Mouse (Mus musculus) gastrocnemius, adult 2 months (tissue): ENCODE data around the gene Gimap4. TPM values are rescaled to one million over a fixed set of nuclear protein-coding genes. Genes with fewer than 3 reads are reported as not detected.

Experiments used
- DNase-seq: peaks from one replicate; pipeline ENCODE4 v3.0.0; 2022
- H3K27ac ChIP-seq: fragments of 200-600 bp; 2 replicates; pipeline ENCODE4 v1.8.1; 2022; ENCODE audit warnings: mild to moderate bottlenecking
- H3K4me3 ChIP-seq: fragments of 200-600 bp; 2 replicates; pipeline ENCODE4 v1.8.1; 2022; ENCODE audit warnings: mild to moderate bottlenecking, moderate library complexity
- CTCF ChIP-seq: fragments of 200-600 bp; IDR thresholded peaks from 2 replicates; pipeline ENCODE4 v1.8.1; 2022; ENCODE audit warnings: antibody characterized with exemption, mild to moderate bottlenecking, moderate library complexity
- intact Hi-C: fragments of 180-260 bp; cut with DNase I; formaldehyde crosslinking; loops from one replicate; pipeline ENCODE4 v1.15.1; 2025
- total RNA-seq, 2 experiments: library from RNA; stranded (reverse); gene quantifications; 2 replicates each; pipeline ENCODE4 v1.2.3; 2021

Gimap4 gene
- total RNA-seq, 2 experiments from 2014 or later, result 3.6 to 5.5 TPM

- no peak for DNase-seq
- no peak for TF ChIP-seq CTCF
- intact Hi-C loops, result no loop called here
- H3K27ac ChIP-seq, result no peak overlapping the region
- H3K4me3 ChIP-seq, result no peak overlapping the region
Measured at GRCm38 (mm10) chr6:48732864-48733304, 48.5 kb downstream of the Gimap4 start.

GRCm38 (mm10) chr6:48733660-48734059, 49.3 kb downstream of the Gimap4 start:
- Histone ChIP-seq H3K27ac (no peak overlapping the region), H3K4me3 (no peak overlapping the region)
- no peak for DNase-seq
- intact Hi-C loops, result no loop called here
- no peak for TF ChIP-seq CTCF

- DNase-seq, result no peak
- intact Hi-C loops, result no loop called here
- TF ChIP-seq CTCF, result no peak
- Histone ChIP-seq H3K27ac (no peak overlapping the region), H3K4me3 (no peak overlapping the region)
Measured at GRCm38 (mm10) chr6:48737053-48737452, 52.7 kb downstream of the Gimap4 start.

DNA sequence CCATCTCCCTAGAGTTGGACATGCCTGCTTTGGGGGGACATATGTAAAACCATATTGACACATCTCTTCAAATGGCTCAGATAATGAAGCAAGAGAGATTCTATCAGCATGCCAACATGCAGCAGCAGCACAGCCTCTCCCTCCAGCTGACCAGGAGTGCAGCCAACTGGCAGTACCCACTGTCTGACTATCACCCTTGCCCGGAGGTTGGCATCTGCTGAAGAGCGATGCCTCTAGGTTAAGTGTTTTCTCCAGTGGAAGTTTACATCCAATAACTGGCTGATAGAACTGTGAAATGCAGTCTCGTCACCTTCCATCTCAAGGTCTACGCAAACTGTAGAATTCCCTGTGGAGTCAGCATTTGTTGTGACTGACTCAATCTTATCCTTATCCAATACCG, 53.3 kb downstream of the Gimap4 start:
- no peak overlapping the region for H3K27ac ChIP-seq
- TF ChIP-seq CTCF, result no peak
- intact Hi-C loops, result no loop called here

DNA sequence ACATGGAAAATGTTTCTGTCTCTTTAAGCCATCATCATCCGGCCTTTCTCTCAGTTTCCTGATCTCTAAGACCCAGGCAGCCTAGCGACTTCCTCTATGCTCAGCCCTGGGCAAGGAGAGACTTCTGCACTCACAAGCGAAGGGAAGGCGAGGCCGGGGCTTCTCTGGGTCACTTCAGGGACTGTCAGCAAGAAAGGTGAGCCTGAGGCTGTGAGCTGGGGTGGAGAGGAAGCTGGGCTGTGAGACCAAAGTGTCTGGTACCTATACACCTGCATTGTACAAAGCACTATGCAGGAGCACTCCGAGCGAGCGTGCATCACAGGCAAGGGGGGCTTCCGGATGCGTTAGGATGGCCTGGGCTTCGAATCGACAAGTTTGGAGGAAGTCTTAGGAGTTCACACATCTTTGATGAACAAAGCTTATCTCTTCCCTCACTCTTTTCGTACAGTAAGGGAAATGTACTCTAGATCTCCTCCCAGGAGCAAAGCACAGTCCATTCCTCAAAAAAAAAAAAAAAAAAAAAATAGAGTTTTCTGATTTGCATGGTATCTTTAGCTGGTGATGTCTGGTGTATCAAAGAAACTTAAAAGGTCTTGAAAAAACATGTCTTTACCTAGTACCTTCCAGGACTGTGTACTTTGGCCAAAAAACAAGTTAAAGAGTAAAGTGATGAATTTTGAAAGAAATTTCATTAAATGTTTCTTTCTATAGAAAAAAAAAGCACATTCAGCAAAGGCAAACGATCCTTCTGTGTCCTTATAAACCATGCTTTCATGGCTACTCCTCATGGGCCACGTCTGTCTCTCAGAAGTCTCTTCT, 54.8 kb downstream of the Gimap4 start, which contains the start of gene Gimap1:
TSS of gene Gimap1 (plus strand) at position 94 of the 819 bp plus-strand sequence.
- DNase-seq, result peak; percentile 41
- Histone ChIP-seq H3K27ac (peak within 1 kb of the TSS; percentile 86), H3K4me3 (peak within 1 kb of the TSS; percentile 72)
- no peak for TF ChIP-seq CTCF
- intact Hi-C loops, result no loop called here

More for the DNA sequence above, 53.3 kb downstream of the Gimap4 start:
- no peak overlapping the region for H3K4me3 ChIP-seq
- DNase-seq, result no peak

GRCm38 (mm10) chr6:48739780-48740055, 55.4 kb downstream of the Gimap4 start:
- intact Hi-C loops, result loop anchor here (10.0 kb wide), 1 partner anchor 55 kb away; the partner anchor contains the start of gene Gimap4

DNA sequence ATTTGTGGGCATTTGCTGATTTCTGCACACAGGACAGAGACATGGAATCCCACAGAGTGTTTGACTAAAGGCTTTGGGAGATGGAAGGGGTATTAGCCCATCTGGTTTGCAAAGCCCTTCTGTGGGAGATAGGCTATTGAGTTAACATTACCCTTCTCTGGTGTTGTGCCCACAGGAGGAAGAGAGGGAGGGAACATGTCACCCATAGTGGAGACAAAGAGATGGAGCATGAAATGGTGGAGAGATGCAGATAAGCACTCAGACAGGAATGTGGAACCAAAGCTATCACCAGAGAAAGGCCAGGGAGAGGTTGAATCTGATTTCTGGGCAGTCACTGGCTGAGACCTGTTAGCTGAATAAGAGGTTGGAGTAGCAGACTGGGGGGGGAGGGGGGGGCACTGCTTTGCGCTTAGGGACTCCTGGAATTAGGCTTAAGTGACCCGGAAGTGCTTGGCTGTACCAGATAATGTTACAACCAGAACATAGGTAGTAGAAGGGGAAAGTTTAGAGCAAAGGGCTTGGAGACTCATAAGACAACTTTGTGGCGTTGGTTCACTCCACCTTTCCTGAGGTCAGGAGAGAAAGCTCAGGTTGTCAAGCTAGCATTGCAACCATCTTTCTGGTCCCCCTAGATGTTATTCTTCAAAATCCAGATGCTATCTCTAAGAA, 56.3 kb downstream of the Gimap4 start:
- DNase-seq, result no peak
- intact Hi-C loops, result loop anchor here (10.0 kb wide), 1 partner anchor 56 kb away; the partner anchor contains the start of gene Gimap4
- peak overlapping the region; percentile 86 for H3K27ac ChIP-seq
- TF ChIP-seq CTCF, result no peak
- H3K4me3 ChIP-seq, result peak overlapping the region; percentile 72

More at GRCm38 (mm10) chr6:48739780-48740055, 55.4 kb downstream of the Gimap4 start:
- Histone ChIP-seq H3K4me3 (peak overlapping the region; percentile 72), H3K27ac (peak overlapping the region; percentile 86)
- no peak for DNase-seq
- no peak for TF ChIP-seq CTCF

DNA sequence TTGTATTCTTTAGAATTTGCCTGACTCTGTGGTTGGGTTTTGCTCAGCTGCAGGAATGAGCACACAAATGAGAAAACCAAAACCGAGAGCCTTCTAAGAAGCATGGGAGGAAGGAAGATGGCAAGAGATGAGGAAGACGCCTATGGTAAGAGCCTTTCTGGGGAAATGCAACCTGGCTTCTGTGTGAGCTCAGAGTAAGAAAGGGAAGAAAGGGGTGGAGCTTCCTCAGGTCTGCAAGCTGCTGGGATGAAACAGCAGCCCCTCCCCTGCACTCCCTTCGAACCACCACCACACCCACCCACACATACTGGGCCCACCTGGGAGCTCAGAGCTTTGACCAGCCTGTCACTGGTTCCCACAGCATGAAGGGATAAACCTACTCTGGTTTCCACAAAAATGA, 56.9 kb downstream of the Gimap4 start:
- peak overlapping the region; percentile 72 for H3K4me3 ChIP-seq
- H3K27ac ChIP-seq, result peak overlapping the region; percentile 86
- no peak for TF ChIP-seq CTCF
- no peak for DNase-seq
- intact Hi-C loops, result loop anchor here (10.0 kb wide), 1 partner anchor 56 kb away; the partner anchor contains the start of gene Gimap4

Other genes with a start within 250 kb of the Gimap4 start
- gene Zfp467, start 238.7 kb upstream of the Gimap4 start, total RNA-seq, result 10 to 100 TPM; 45.4 to 52.3 TPM
- under 1 TPM; 0.50 to 0.69 TPM for gene Sspo, start 236.3 kb upstream of the Gimap4 start, total RNA-seq
- 10 to 100 TPM; 48.3 to 53.7 TPM for gene Atp6v0e2, start 146.9 kb upstream of the Gimap4 start, total RNA-seq
- 10 to 100 TPM; 17.1 to 20.2 TPM for gene Lrrc61, start 129.8 kb upstream of the Gimap4 start, total RNA-seq
- 10 to 100 TPM; 13.9 to 22.2 TPM for gene Rarres2, start 111.8 kb upstream of the Gimap4 start, total RNA-seq
- gene Gm45021, start 94.9 kb upstream of the Gimap4 start, total RNA-seq, result not detected
- 10 to 100 TPM; 27.8 to 33.5 TPM for gene Repin1, start 90.7 kb upstream of the Gimap4 start, total RNA-seq
- gene Gm44965, start 90.6 kb upstream of the Gimap4 start, total RNA-seq, result not detected
- 1 to 10 TPM; 8.0 to 10.0 TPM for gene Zfp775, start 82.5 kb upstream of the Gimap4 start, total RNA-seq
- under 1 TPM; 0.38 to 0.50 TPM for gene AI854703, start 57.8 kb upstream of the Gimap4 start, total RNA-seq
- gene Gimap8, start 37.3 kb upstream of the Gimap4 start, total RNA-seq, result 1 to 10 TPM; 2.4 to 3.2 TPM
- gene Gimap9, start 8.4 kb upstream of the Gimap4 start, total RNA-seq, result 1 to 10 TPM; 1.1 to 1.2 TPM
- 10 to 100 TPM in 1 of 2 experiments, 1 to 10 TPM in 1; 8.4 to 13.8 TPM for gene Gimap6, start 23.7 kb downstream of the Gimap4 start, total RNA-seq
- under 1 TPM in 1 of 2 experiments, not detected in 1; 0.84 TPM for gene Gm28053, start 34.1 kb downstream of the Gimap4 start, total RNA-seq
- gene Gimap7, start 34.1 kb downstream of the Gimap4 start, total RNA-seq, result not detected
- 1 to 10 TPM; 2.2 to 2.3 TPM for gene Gimap1, start 54.5 kb downstream of the Gimap4 start, total RNA-seq
- 1 to 10 TPM; 1.5 to 1.6 TPM for gene Gimap5, start 61.6 kb downstream of the Gimap4 start, total RNA-seq
- gene Gimap3, start 86.3 kb downstream of the Gimap4 start, total RNA-seq, result not detected
- gene Tmem176a, start 156.4 kb downstream of the Gimap4 start, total RNA-seq, result 1 to 10 TPM; 3.4 to 5.3 TPM
- 10 to 100 TPM; 11.4 to 12.9 TPM for gene Tmem176b, start 156.9 kb downstream of the Gimap4 start, total RNA-seq
- not detected for gene Aoc1, start 188.3 kb downstream of the Gimap4 start, total RNA-seq
- not detected for gene 1600015I10Rik, start 245.3 kb downstream of the Gimap4 start, total RNA-seq